Mouse (Mus musculus) embryonic facial prominence, embryonic 11.5 days (tissue): ENCODE measurements around the gene Pacsin3. TPM values are rescaled to one million over a fixed set of nuclear protein-coding genes. Genes with fewer than 3 reads are reported as not detected.
"Not testable (repeated sequence)": the region's sequence is repeated elsewhere in the genome, so short reads cannot be mapped to it uniquely, and the experiment has no call there.

ENCODE experiments used
- ATAC-seq: fragments of 200-750 bp; cut with Nextera tagmentation; replicated peaks from 2 replicates; pipeline ENCODE4 v1.8.0; 2017; ENCODE audit warnings: low read depth; ENCODE audit not compliant: insufficient number of reproducible peaks, low FRiP score, low TSS enrichment
- DNase-seq: peaks from one replicate; pipeline ENCODE4 v3.0.0-alpha.2; 2015; ENCODE audit warnings: low spot score
- H3K27ac ChIP-seq: fragments of 300-500 bp; sonication (generic); replicated peaks from 2 replicates; pipeline ENCODE4 v1.5.1; 2014; ENCODE audit warnings: mild to moderate bottlenecking, low read depth, low read length, control low read depth
- H3K27me3 ChIP-seq: fragments of 300-500 bp; sonication (generic); 2 replicates; pipeline ENCODE4 v1.6.1; 2014; ENCODE audit warnings: mild to moderate bottlenecking, low read length, moderate library complexity, mixed read lengths; ENCODE audit not compliant: control insufficient read depth, insufficient read depth
- H3K36me3 ChIP-seq: fragments of 300-500 bp; sonication (generic); replicated peaks from 2 replicates; pipeline ENCODE4 v1.6.1; 2014; ENCODE audit warnings: low read depth, mild to moderate bottlenecking, low read length, moderate library complexity, mixed read lengths; ENCODE audit not compliant: control insufficient read depth, insufficient read depth
- H3K4me1 ChIP-seq: fragments of 300-500 bp; sonication (generic); 2 replicates; pipeline ENCODE4 v1.6.1; 2014; ENCODE audit warnings: low read length, mixed read lengths; ENCODE audit not compliant: control insufficient read depth, insufficient read depth
- H3K4me2 ChIP-seq: fragments of 300-500 bp; sonication (generic); 2 replicates; pipeline ENCODE4 v1.6.1; 2014; ENCODE audit warnings: low read depth, mild to moderate bottlenecking, control low read depth, low read length, moderate library complexity
- H3K4me3 ChIP-seq: fragments of 300-500 bp; sonication (generic); 2 replicates; pipeline ENCODE4 v1.5.1; 2014; ENCODE audit warnings: low read depth, low read length, control low read depth
- H3K9ac ChIP-seq: fragments of 300-500 bp; sonication (generic); replicated peaks from 2 replicates; pipeline ENCODE4 v1.6.1; 2014; ENCODE audit warnings: mild to moderate bottlenecking, control low read depth, low read length
- H3K9me3 ChIP-seq: fragments of 300-500 bp; sonication (generic); replicated peaks from 2 replicates; pipeline ENCODE4 v1.6.1; 2016; ENCODE audit warnings: mild to moderate bottlenecking, low read length, inconsistent platforms, mixed read lengths; ENCODE audit not compliant: control insufficient read depth
- WGBS: fragments of 180-500 bp; shearing (Covaris S2); extraction: QIAGEN DNeasy Blood & Tissue Kit; methylation state at CpG from one replicate; pipeline ENCODE4 v1.1.7; 2014; 5-methylcytosine and 5-hydroxymethylcytosine counted together
- polyA plus RNA-seq: library from polyadenylated mRNA; unstranded; fragments of >200 nt; fragmentation: Nextera tagmentation; extraction: Ambion mirVana; gene quantifications from 2 replicates; pipeline ENCODE4 v1.2.1, GENCODE M21; 2014

Gene Pacsin3
- polyA plus RNA-seq, 1 experiment from 2014 or later: 20.1 TPM

DNA sequence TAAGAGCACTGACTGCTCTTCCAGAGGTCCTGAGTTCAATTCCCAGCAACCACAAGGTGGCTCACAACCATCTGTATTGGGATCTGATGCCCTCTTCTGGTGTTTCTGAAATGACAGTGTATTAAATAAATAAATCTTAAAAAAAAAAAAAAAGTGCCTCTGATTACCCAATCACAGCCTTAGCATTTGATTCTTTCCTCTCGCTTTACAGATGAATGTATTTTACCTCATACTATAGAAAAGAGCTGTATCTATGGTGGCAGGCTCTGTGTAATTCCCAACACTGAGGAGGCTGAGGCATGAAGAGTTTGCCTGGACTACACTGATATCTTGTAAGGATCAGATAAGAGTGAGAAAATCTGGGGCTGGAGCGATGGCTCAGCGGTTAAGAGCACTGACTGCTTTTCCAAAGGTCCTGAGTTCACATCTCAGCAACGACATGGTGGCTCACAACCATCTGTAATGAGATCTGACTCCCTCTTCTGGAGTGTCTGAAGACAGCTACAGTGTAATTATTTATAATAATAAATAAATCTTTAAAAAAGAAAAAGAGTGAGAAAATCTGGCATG is 18.2 kb upstream of the Pacsin3 start:
- not testable (repeated sequence) for H3K36me3 ChIP-seq, DNase-seq, H3K27me3 ChIP-seq, H3K4me1 ChIP-seq, H3K9me3 ChIP-seq
- peak overlapping the region; percentile 49 for H3K4me3 ChIP-seq
- H3K9ac ChIP-seq: peak overlapping the region; percentile 63
- 25% methylated on average over 4 of the region's 4 CpGs for WGBS
- ATAC-seq: peak; percentile 9; the same call in 1 of the 2 replicates
- peak overlapping the region; percentile 69 for H3K4me2 ChIP-seq
- H3K27ac ChIP-seq: peak overlapping the region; percentile 72

DNA sequence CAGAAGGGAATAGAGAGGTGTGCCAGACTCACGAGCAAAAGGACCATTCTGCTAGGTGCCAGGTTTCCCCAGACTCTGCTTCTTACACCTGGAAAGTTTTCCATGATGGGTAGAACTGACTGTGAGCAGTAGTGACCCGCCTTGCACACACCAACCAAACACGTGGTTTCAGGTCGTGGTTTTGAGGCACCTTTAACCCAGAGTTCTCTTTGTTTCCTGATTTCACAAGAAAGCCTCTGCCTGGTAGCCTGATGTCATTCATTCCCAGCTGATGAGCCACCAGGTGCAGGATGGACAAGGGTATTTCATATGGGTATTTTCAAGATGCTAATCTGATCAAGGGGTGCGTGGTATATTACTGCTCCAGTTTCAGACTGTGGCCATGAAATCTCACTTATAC is 13.2 kb upstream of the Pacsin3 start:
- H3K27ac ChIP-seq: no peak overlapping the region
- H3K4me3 ChIP-seq: no peak overlapping the region
- DNase-seq (no peak), ATAC-seq (no peak)
- no peaks in the 10 kb centered on the region for H3K27me3 ChIP-seq
- H3K4me2 ChIP-seq: no peak overlapping the region
- no peaks in the 10 kb centered on the region for H3K36me3 ChIP-seq
- 74% methylated on average over 5 of the region's 5 CpGs for WGBS
- no peaks in the 10 kb centered on the region for H3K9me3 ChIP-seq
- no peak overlapping the region for H3K9ac ChIP-seq
- no peaks in the 10 kb centered on the region for H3K4me1 ChIP-seq

DNA sequence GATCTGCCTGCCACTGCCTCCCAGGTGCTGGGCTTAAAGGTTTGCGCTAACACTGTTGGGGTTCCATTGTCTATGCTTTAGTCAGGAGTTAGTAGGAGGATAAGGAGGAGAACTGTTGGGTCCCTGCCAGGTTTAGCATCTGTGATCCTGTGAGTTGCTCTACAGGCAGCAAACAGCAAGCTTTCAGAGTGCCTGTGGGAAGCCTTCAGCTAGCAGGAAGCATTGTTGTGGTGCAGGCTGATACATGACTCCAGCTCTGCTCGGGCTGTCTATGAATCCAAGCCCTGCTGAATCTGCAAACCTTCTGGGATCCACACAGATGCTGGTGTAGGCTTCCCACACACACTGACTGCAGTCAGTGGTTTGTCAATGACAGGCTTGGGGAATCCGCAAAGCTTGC is 12.3 kb upstream of the Pacsin3 start:
- WGBS: 63% methylated on average over 3 of the region's 3 CpGs
- no peak overlapping the region for H3K9ac ChIP-seq
- no peak overlapping the region for H3K4me2 ChIP-seq
- ATAC-seq: no peak
- no peak overlapping the region for H3K4me3 ChIP-seq
- H3K27me3 ChIP-seq: no peaks in the 10 kb centered on the region
- no peaks in the 10 kb centered on the region for H3K4me1 ChIP-seq
- no peak overlapping the region for H3K27ac ChIP-seq
- no peaks in the 10 kb centered on the region for H3K36me3 ChIP-seq
- no peaks in the 10 kb centered on the region for H3K9me3 ChIP-seq
- DNase-seq: no peak

DNA sequence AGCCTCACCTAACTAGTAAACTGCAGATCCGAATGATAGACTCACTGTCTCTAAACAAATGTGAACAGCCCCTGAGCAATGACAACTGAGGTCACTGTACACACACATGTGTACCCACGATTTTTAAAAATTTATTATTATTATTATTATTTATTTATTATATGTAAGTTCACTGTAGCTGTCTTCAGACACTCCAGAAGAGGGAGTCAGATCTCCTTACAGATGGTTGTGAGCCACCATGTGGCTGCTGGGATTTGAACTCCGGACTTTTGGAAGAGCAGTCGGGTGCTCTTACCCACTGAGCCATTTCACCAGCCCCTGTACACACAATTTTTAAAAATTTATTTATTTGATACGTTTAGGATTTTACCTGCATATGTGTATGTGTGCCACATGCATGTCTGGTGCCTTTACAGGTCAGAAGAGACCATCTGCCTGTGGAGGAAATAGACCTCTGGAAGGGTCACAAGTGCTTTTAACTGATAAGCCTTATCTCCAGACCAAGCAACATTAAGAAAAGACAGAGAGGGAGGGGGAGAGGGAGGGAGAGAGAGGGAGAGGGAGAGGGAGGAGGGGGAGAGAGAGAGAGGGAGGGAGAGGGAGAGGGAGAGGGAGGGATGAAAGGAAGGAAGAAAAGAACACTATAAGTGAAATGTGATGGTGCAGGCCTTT is 11.1 kb upstream of the Pacsin3 start:
- 73% methylated on average over 5 of the region's 5 CpGs for WGBS
- no peaks in the 10 kb centered on the region for H3K9me3 ChIP-seq
- H3K36me3 ChIP-seq: no peaks in the 10 kb centered on the region
- no peaks in the 10 kb centered on the region for H3K27me3 ChIP-seq
- no peak overlapping the region for H3K4me3 ChIP-seq
- ATAC-seq (no peak), DNase-seq (no peak)
- no peaks in the 10 kb centered on the region for H3K4me1 ChIP-seq
- no peak overlapping the region for H3K27ac ChIP-seq
- H3K4me2 ChIP-seq: no peak overlapping the region
- no peak overlapping the region for H3K9ac ChIP-seq

DNA sequence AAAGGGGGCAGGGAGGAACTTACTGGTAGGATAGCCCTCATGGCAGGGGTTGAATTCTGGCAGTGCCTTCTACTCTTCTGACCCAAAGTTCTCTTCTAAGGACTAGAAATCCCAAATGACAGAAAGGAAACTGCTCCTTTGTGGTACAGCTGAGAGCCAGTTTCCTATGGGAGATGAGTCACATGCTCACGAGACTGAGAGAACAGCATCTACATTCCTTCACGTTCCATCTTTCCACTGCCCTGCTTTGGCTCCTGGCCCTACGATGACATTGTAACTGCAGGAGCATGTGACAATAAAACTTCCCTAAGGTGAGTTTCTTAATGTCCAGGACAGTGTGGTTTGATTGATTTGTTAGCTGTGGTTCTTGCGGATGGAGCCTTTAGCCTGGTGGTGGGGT is 7.4 kb upstream of the Pacsin3 start:
- Histone ChIP-seq H3K27me3 (no peaks in the 10 kb centered on the region), H3K4me2 (no peak overlapping the region), H3K36me3 (no peaks in the 10 kb centered on the region), H3K4me3 (no peak overlapping the region), H3K4me1 (no peaks in the 10 kb centered on the region), H3K27ac (no peak overlapping the region), H3K9ac (no peak overlapping the region), H3K9me3 (no peaks in the 10 kb centered on the region)
- WGBS: 83% methylated on average over 4 of the region's 4 CpGs
- DNase-seq (no peak), ATAC-seq (no peak)

DNA sequence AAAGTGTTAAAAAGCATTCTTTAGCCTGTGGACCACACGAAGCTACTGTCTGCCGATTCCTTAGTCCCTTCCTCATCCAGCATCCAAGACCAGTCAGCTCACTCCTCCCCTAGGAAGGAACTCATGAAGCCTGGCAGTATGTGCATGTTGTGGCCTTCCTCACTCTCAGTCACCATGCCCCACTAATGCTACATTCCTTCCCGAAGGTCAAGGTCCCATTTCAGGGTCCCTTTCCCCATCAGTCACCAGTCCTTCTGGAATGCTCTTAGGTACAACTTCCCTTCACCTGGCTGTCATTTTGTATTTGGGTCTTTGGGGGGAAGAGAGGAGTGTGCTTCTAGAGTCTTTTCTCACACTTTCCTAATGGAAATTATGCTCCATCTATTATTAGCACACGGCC is 3.8 kb upstream of the Pacsin3 start:
- H3K27ac ChIP-seq: no peak overlapping the region
- 71% methylated on average over 4 of the region's 4 CpGs for WGBS
- DNase-seq (no peak), ATAC-seq (no peak)
- no peak overlapping the region for H3K4me3 ChIP-seq
- H3K4me1 ChIP-seq: no peaks in the 10 kb centered on the region
- H3K27me3 ChIP-seq: no peaks in the 10 kb centered on the region; the same call in 1 of the 2 replicates
- H3K36me3 ChIP-seq: no peaks in the 10 kb centered on the region
- no peaks in the 10 kb centered on the region for H3K9me3 ChIP-seq
- H3K4me2 ChIP-seq: no peak overlapping the region
- no peak overlapping the region for H3K9ac ChIP-seq

DNA sequence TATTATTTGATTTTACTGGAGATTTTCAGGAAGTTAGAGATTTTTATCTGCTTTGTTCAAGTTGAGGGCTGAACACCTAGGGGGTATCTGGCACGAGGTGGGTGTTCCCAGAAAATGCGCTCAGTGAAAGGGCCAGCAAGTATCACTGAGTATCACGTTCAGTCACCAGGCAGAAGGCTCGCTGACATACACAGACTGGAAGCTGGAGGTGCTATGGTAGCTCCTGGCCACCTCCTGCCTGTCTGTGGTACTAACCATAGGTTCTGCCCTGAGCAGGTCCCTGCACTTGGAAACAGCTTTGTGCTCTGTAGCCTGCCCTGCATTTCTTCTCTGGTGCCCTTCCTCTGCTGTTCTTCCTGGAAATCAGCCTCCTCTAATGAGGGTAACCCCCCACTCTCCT is 3.2 kb upstream of the Pacsin3 start:
- 46% methylated on average over 4 of the region's 4 CpGs for WGBS
- ATAC-seq (no peak), DNase-seq (no peak)
- Histone ChIP-seq H3K4me1 (peaks cover under 1% of the 10 kb centered on the region; the same call in 1 of the 2 replicates), H3K36me3 (no peaks in the 10 kb centered on the region), H3K4me2 (no peak overlapping the region), H3K27me3 (no peaks in the 10 kb centered on the region; the same call in 1 of the 2 replicates), H3K4me3 (no peak overlapping the region), H3K9ac (no peak overlapping the region), H3K27ac (no peak overlapping the region), H3K9me3 (no peaks in the 10 kb centered on the region)

DNA sequence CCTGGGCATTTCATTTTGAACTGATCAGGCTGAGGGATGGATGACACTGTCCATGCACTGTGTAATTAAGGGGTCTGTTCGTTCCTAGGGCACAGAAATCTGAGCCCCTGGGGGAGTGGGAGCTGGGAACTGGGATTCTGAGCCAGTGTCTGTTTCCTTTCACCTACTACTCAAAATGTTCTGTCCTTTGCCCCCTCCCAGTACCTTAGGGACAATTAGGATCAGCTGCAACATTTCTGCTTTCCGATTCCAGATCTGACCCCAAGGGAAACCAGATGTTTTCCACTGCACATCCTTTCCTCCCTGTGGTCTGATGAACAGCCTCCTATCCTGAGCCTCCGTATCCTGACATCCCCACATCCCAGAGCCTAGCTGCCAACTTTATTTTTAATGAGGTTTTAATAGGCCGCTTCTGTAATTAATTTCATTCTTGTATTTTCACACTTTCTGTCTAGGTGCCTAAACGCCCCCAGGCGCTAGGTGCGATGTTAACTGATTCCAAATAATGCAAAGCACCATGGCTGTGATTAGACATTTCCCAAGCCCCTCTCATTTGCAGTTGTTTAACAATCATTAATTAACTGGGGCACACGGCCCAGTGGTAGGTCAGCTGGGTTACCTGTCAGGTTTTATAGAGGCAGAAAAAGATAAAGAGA is 901 bp upstream of the Pacsin3 start:
- no peaks in the 10 kb centered on the region; the same call in 1 of the 2 replicates for H3K27me3 ChIP-seq
- H3K36me3 ChIP-seq: no peaks in the 10 kb centered on the region
- ATAC-seq (no peak), DNase-seq (peak; percentile 52)
- H3K27ac ChIP-seq: no peak overlapping the region
- H3K4me3 ChIP-seq: no peak overlapping the region
- H3K9ac ChIP-seq: no peak overlapping the region
- H3K9me3 ChIP-seq: no peaks in the 10 kb centered on the region
- WGBS: 19% methylated on average over 8 of the region's 8 CpGs
- no peak overlapping the region for H3K4me2 ChIP-seq
- peaks cover 6% of the 10 kb centered on the region for H3K4me1 ChIP-seq
